In genomic region chr19:5567534-5568469, GRCm38 (mm10) we compare ENCODE assay signal across 7 mouse cellular contexts. TPM values are rescaled to one million over a fixed set of nuclear protein-coding genes. Genes with fewer than 3 reads are reported as not detected.
DNase-seq lines count a peak whose midpoint lies in the region; ATAC-seq lines count a peak whose summit lies in the region.

Gene Ap5b1 (plus strand): TSS chr19:5568025.

- peak; percentile 94 for DNase-seq in adrenal gland, postnatal 14 days
- DNase-seq in embryonic facial prominence, embryonic 11.5 days (ENCODE audit: low spot score): peak; percentile 90
- DNase-seq in heart, adult 11 months: peak; percentile 99
- DNase-seq in kidney, adult 18-20 months: peak; percentile 95
- peak; percentile 93 for DNase-seq in limb, embryonic 11.5 days (ENCODE audit: low spot score)
- peak; percentile 92 for DNase-seq in midbrain, embryonic 14.5 days
- peak; percentile 87 to 92 for DNase-seq in spleen, adult 18-20 months

- H3K4me1 ChIP-seq in embryonic facial prominence, embryonic 11.5 days (ENCODE audit: control insufficient read depth, insufficient read depth, low read length): no peaks in the 10 kb centered on the region; the same call in 1 of the 2 replicates
- H3K4me1 ChIP-seq in limb, embryonic 11.5 days (ENCODE audit: control insufficient read depth, insufficient read depth, low read length): peaks cover 16% of the 10 kb centered on the region
- H3K4me1 ChIP-seq in midbrain, embryonic 14.5 days (ENCODE audit: control insufficient read depth, insufficient read depth, low read length): peaks cover 14% of the 10 kb centered on the region

- H3K4me2 ChIP-seq in embryonic facial prominence, embryonic 11.5 days (ENCODE audit: low read depth, low read length): peak within 1 kb of the TSS; percentile 95
- H3K4me2 ChIP-seq in limb, embryonic 11.5 days (ENCODE audit: low read depth, severe bottlenecking): peak within 1 kb of the TSS; percentile 87
- H3K4me2 ChIP-seq in midbrain, embryonic 14.5 days (ENCODE audit: low read length): peak within 1 kb of the TSS; percentile 87

- peaks cover 13% of the 10 kb centered on the region for H3K27me3 ChIP-seq in embryonic facial prominence, embryonic 11.5 days (ENCODE audit: control insufficient read depth, insufficient read depth, low read length)
- peaks cover 14% of the 10 kb centered on the region for H3K27me3 ChIP-seq in limb, embryonic 11.5 days (ENCODE audit: control insufficient read depth, insufficient read depth, low read length)
- H3K27me3 ChIP-seq in midbrain, embryonic 14.5 days (ENCODE audit: control insufficient read depth, insufficient read depth, low read length): peaks cover 5% of the 10 kb centered on the region; the same call in 1 of the 2 replicates

- H3K36me3 ChIP-seq in embryonic facial prominence, embryonic 11.5 days (replicated peaks; ENCODE audit: control insufficient read depth, insufficient read depth, low read depth, low read length): no peaks in the 10 kb centered on the region
- peaks cover 2% of the 10 kb centered on the region; the same call in 1 of the 2 replicates for H3K36me3 ChIP-seq in limb, embryonic 11.5 days (ENCODE audit: control insufficient read depth, insufficient read depth, low read length)
- peaks cover 10% of the 10 kb centered on the region for H3K36me3 ChIP-seq in midbrain, embryonic 14.5 days (ENCODE audit: control insufficient read depth, insufficient read depth, low read length)

- ATAC-seq in embryonic facial prominence, embryonic 11.5 days (replicated peaks; ENCODE audit: insufficient number of reproducible peaks, low FRiP score, low TSS enrichment, low read depth): peak; percentile 77
- ATAC-seq in limb, embryonic 11.5 days (ENCODE audit: insufficient number of reproducible peaks, low FRiP score, low TSS enrichment, low read depth): peak; percentile 72
- peak; percentile 89 for ATAC-seq in midbrain, embryonic 14.5 days (ENCODE audit: low FRiP score, low TSS enrichment)

- under 1% methylated on average over 89 of the region's 102 CpGs for WGBS in embryonic facial prominence, embryonic 11.5 days
- WGBS in limb, embryonic 11.5 days: under 1% methylated on average over 83 of the region's 102 CpGs
- WGBS in midbrain, embryonic 14.5 days: under 1% methylated on average over 93 of the region's 102 CpGs

- peak within 1 kb of the TSS; percentile 67 for H3K9ac ChIP-seq in embryonic facial prominence, embryonic 11.5 days (replicated peaks; ENCODE audit: low read length)
- H3K9ac ChIP-seq in limb, embryonic 11.5 days (ENCODE audit: low read length): peak within 1 kb of the TSS; percentile 65
- peak within 1 kb of the TSS; percentile 69 for H3K9ac ChIP-seq in midbrain, embryonic 14.5 days (replicated peaks; ENCODE audit: low read length)

- H3K4me3 ChIP-seq in embryonic facial prominence, embryonic 11.5 days (ENCODE audit: low read depth, low read length): peak within 1 kb of the TSS; percentile 75
- H3K4me3 ChIP-seq in limb, embryonic 11.5 days (ENCODE audit: low read depth, low read length): peak within 1 kb of the TSS; percentile 65
- peak within 1 kb of the TSS; percentile 66 for H3K4me3 ChIP-seq in midbrain, embryonic 14.5 days (replicated peaks; ENCODE audit: low read depth, low read length)

- H3K9me3 ChIP-seq in embryonic facial prominence, embryonic 11.5 days (replicated peaks; ENCODE audit: control insufficient read depth, low read length): no peaks in the 10 kb centered on the region
- no peaks in the 10 kb centered on the region for H3K9me3 ChIP-seq in limb, embryonic 11.5 days (ENCODE audit: control insufficient read depth, low read length)
- H3K9me3 ChIP-seq in midbrain, embryonic 14.5 days (ENCODE audit: control insufficient read depth, low read length): no peaks in the 10 kb centered on the region

- H3K27ac ChIP-seq in embryonic facial prominence, embryonic 11.5 days (replicated peaks; ENCODE audit: low read depth, low read length): peak within 1 kb of the TSS; percentile 47; the same call in 1 of the 2 replicates
- H3K27ac ChIP-seq in limb, embryonic 11.5 days (replicated peaks; ENCODE audit: low read depth, low read length): peak within 1 kb of the TSS; percentile 47; the same call in 1 of the 2 replicates
- H3K27ac ChIP-seq in midbrain, embryonic 14.5 days (replicated peaks; ENCODE audit: low read depth, low read length): peak within 1 kb of the TSS; percentile 80

RNA-seq across cellular contexts. Expression of gene Ap5b1, which starts in this region (rescaled TPM):
- total RNA-seq in adrenal gland, postnatal 14 days (2021): 7.3 and 8.0 TPM in 2 replicates
- polyA plus RNA-seq in embryonic facial prominence, embryonic 11.5 days (2014; fragmentation: Nextera tagmentation; extraction: Ambion mirVana): 1.7 and 2.1 TPM in 2 replicates
- polyA plus RNA-seq in limb, embryonic 11.5 days (2014; fragmentation: Nextera tagmentation; extraction: Ambion mirVana): 1.2 and 1.4 TPM in 2 replicates
- 1.6 and 2.8 TPM in 2 replicates for polyA plus RNA-seq in midbrain, embryonic 14.5 days (2014; fragmentation: Nextera tagmentation; extraction: Ambion mirVana)

Comparison
In these comparisons a context has a peak if more than half of its experiments do, and no peak if none do; other contexts are left out.
1. Peak in every context shown above with its lines: DNase-seq, ATAC-seq, H3K4me3 ChIP-seq and H3K27ac ChIP-seq.